Mouse (Mus musculus) NIH3T3 (cell line): ENCODE data around the gene Gpr108.

ENCODE experiments used
- DNase-seq: peaks from one replicate; pipeline ENCODE4 v3.0.0-alpha.2; 2012; ENCODE audit warnings: low read depth

The Gpr108 gene

DNA sequence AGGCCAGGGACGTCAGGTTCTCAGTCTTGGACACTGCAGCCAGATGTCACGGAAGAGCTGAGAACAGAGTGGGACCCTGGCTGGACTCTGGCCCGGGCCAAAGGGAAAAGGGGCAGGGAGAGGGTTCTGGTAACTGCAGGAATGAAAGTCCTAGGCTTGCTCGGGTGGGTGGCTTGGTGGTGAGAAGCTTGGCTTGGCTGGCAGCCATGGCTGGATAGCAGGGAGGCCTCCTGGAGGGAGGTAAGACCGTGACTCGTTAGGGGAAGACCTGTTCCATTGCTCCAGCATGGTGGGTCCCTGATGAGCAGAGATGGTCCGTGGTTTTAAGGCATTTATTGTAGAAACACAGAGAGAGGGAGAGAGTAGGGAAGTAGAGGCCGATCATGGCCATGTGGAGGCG, 23.1 kb upstream of the Gpr108 start:
- DNase-seq: peak; percentile 57

GRCm38 (mm10) chr17:57267556-57268126, 19.4 kb upstream of the Gpr108 start:
- DNase-seq: peak; percentile 87

GRCm38 (mm10) chr17:57264972-57265945, 17.0 kb upstream of the Gpr108 start:
- no peak for DNase-seq

DNA sequence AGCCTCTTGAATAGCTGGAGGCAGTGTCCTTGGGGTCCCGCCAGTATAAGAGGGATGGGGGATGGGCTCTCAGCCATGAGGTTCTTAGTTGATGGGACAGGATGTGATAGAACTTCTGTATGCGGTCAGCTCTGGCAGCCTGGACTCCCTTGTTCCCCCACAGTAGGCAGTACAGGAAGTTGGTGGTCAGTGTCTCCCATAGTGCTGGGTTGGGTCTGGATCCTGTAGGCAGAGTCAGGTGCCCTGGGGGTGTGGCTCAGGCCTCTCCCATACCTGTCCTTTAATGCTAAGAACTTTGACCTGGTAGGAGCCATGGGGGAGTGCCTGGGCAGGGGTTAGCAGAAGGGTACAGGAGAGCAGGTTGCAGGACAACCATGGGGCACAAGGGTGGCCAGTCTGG, 15.9 kb upstream of the Gpr108 start:
- DNase-seq: no peak

- DNase-seq: no peak
Observed at GRCm38 (mm10) chr17:57262901-57263550, 14.8 kb upstream of the Gpr108 start.

DNA sequence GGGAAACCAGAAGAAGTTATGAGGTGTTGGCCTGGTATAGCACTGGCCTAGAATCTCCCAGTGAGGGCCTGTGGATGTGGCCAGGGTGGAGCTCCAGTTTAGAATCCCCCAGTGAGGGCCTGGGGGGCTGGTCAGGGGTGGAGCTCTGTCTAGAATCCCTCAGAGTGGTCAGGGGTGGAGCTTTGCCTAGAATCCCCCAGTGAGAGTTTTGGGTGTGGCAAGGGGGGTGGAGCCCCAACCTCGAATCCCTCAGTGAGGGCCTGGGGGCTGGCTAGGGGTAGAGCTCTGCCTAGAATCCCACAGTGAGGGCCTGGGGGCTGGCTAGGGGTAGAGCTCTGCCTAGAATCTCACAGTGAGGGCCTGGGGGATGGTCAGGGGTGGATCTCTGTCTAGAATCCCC, 13.6 kb upstream of the Gpr108 start:
- DNase-seq: no peak

GRCm38 (mm10) chr17:57261286-57261685, 13.0 kb upstream of the Gpr108 start:
- no peak for DNase-seq

- no peak for DNase-seq
Observed at GRCm38 (mm10) chr17:57260351-57260750, 12.1 kb upstream of the Gpr108 start.

- DNase-seq: peak; percentile 37
Observed at GRCm38 (mm10) chr17:57259742-57260141, 11.5 kb upstream of the Gpr108 start.

- DNase-seq: no peak
Observed at GRCm38 (mm10) chr17:57258191-57258590, 9.9 kb upstream of the Gpr108 start.

DNA sequence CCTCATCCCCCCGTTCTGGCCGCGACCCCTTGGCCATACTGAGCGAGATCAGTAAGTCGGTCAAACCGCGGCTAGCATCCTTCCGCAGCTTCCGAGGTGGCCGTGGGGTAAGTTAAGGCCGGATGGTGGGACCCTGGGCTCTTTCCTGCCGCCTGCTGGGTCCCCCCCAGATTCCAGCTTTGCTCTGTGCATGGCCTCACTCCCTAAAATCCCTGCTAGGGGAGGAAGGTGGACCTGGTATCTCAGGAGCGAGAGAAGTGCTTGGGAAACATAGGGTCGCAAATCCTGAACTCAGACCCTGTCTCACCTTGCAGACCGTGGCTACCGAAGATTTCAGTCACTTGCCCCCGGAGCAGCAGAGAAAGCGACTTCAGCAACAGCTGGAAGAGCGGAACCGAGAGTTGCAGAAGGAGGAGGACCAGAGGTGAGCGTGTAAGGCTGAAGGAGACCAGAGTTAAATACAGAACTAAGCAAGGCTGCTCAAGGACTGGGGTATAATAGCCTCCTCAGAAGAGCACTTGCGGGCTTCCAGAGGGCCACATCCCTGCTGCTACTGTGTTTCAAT, 8.8 kb upstream of the Gpr108 start:
- no peak for DNase-seq

DNA sequence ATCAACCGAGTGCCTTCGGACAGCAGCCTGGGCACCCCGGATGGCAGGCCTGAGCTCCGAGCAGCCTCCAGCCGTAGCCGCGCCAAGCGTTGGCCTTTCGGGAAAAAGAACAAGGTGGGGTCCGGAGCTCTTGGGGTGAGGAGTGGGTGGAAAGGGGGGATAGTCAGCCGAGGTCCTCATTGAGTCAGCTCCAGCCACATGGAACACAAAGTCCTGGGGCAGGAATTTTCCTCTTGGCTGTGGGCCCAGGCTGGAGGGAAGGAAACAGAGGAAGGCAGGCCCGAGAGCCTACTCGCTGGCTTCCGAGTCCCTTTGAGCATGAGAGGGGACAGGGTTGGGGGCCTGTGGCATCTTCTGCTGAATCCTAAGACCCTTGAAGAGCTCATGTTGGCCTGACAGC, 7.1 kb upstream of the Gpr108 start:
- no peak for DNase-seq

GRCm38 (mm10) chr17:57253306-57253705, 5.1 kb upstream of the Gpr108 start:
- no peak for DNase-seq

DNA sequence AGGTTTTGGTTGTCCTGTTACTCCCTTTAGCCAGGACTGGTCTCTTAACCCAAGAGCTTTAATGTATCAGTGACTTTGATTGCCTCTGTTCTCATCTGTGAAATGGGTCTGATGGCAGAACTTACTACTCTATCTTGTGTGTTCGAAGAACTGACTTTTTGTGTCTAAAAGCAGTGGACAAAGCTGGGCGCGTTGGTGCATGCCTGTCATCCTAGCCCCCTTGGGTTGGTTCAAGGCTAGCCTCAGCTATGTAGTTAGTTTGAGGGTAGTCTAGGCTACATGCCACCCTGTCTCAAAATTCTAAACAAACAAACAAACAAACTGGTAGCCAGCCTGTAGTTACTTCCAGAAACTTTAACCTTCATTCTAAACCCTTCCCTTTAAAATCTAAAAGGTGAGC, 3.2 kb upstream of the Gpr108 start:
- DNase-seq: no peak

GRCm38 (mm10) chr17:57250461-57251160, 2.4 kb upstream of the Gpr108 start:
- DNase-seq: peak; percentile 67

DNA sequence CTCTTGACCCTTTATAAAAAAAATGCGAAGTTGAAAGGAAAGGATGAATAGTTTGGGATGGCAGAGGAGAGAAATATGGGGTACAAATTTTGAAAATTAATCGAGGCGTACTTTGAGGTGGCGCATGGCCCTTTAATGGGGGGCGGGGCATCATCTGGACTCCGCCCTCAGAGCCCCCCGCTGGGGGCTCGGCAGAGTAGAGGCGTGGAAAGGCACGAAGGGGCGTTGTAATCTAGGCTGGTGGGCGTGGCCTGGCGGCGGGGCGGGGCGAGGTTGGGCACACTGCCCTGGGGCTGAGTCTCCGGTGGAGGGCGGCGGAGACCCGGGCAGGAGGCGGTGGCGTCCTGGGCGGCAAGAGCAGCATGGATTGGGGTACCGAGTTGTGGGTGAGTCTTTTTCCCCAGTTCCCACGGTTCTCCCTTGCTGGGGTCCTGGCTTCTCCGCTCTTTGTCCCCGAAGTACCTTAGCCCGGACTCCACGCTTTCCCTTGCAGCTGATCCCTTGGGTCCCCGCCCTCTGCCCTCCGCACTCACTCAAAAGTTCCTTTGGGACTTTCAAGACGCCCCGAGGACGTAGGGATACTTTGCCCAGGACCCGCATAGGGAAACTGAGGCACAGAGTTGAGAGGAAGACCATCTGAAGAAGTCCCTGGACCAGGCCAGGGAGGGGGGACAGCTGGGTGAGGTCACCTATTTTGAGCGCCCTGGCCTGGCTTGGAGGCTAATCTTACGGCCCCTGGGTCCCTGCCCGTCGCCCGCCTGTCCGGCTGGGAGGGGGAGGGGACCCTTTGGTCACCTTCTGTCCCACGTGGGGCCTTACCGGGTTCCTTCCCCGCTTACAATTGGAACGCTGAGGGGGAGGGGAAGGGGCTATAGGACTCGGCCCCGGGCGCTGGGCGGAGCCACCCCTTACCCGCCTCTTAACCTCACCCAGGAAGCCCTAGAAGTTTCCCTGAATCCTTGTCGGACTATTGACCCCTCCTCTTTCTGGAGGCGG, 1.2 kb upstream of the Gpr108 start, which contains the start of gene Trip10:
Gene Trip10 (plus strand): TSS at position 270 of the 996 bp plus-strand sequence.
- peak; percentile 98 for DNase-seq

DNA sequence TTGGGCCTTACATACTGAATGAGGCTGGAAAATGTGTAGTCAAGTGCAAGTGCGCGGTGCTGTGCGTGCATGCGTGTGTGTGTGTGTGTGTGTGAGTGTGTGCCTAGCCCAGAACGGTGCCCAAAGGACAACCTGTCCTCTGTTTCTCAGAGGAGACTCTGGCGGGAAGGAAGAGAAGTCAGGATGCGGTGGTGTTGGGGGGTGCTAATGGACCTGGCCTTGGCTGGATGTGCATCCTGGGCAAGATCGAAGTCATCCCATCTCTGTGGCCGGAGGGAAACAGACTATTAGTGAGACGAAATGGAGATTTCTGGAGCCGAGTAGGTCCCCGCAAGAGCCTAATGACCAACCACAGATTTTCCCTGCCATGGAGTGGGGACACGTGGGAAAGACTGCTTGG, 525 bp upstream of the Gpr108 start:
- no peak for DNase-seq

- peak; percentile 97 for DNase-seq
Observed at GRCm38 (mm10) chr17:57247393-57248200, 649 bp downstream of the Gpr108 start.

DNA sequence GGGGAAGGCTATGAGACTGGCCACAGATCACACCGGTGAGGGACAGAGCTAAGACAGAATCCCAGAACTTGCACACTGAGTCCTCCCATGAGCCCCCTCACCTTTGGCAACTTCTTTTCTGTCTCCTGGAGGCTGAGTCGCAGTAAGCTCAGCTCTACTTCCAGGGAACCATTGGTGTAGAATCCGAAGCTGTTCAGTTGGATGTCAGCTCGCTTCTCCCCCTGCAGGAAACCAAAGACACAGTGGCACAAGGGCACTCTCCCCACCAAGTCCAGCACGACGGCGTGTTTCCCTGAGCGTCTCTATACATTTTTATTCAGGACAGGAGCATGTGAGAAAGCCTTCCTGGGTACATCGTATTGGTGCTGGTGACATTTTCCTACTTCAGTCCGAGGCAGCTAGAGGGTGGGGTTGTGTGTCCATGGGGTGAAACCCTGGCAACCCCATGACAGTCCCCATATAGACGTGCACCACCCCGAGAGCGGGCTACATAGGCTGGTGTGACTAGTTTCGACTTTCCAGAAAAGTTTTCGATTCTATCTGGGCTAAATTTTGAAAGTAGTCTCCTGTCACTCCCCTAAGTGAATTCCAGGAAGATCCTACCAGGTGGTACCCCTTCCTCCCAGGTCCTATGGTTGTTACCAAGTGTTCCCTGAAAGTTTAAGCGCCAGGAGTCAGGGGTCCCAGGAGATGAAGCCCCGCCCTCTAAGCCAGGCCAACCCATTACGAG, 1.4 kb downstream of the Gpr108 start:
- peak; percentile 72 for DNase-seq
